In genomic region chrX:110815549-110815930, GRCm38 (mm10) we compare ENCODE assay signal across 8 mouse cellular contexts. TPM values are rescaled to one million over a fixed set of nuclear protein-coding genes. Genes with fewer than 3 reads are reported as not detected.
DNase-seq lines count a peak whose midpoint lies in the region; ATAC-seq and TF ChIP-seq lines count a peak whose summit lies in the region.

No protein-coding gene starts in this region.

- no peak overlapping the region for H3K27ac ChIP-seq in embryonic facial prominence, embryonic 14.5 days (replicated peaks; ENCODE audit: low read depth, low read length)
- H3K27ac ChIP-seq in hindbrain, embryonic 16.5 days (ENCODE audit: low read depth, low read length): peak overlapping the region; percentile 84
- H3K27ac ChIP-seq in midbrain, postnatal 0 days (ENCODE audit: low read depth, low read length): peak overlapping the region; percentile 78

- no peak for ATAC-seq in embryonic facial prominence, embryonic 14.5 days (ENCODE audit: low read depth)
- ATAC-seq in hindbrain, embryonic 16.5 days: no peak
- no peak for ATAC-seq in midbrain, postnatal 0 days (ENCODE audit: low FRiP score)

- intact Hi-C loops in left cerebral cortex, postnatal 4 days (cut with DNase I): loop anchor here (10.0 kb wide), 1 partner anchor 101 kb away; no protein-coding TSS in a partner anchor
- intact Hi-C loops in left cerebral cortex, postnatal 25 days (cut with DNase I): loop anchor here (10.0 kb wide), 1 partner anchor 1081 kb away; no protein-coding TSS in a partner anchor

- peaks cover 23% of the 10 kb centered on the region for H3K27me3 ChIP-seq in embryonic facial prominence, embryonic 14.5 days (replicated peaks; ENCODE audit: control insufficient read depth, insufficient read depth, low read length)
- no peaks in the 10 kb centered on the region for H3K27me3 ChIP-seq in hindbrain, embryonic 16.5 days (replicated peaks; ENCODE audit: control insufficient read depth, insufficient read depth, low read length)
- no peaks in the 10 kb centered on the region for H3K27me3 ChIP-seq in midbrain, postnatal 0 days (ENCODE audit: insufficient read depth, low read length)

- peak overlapping the region; percentile 47 for H3K4me3 ChIP-seq in embryonic facial prominence, embryonic 14.5 days (ENCODE audit: low read depth, low read length)
- H3K4me3 ChIP-seq in hindbrain, embryonic 16.5 days (ENCODE audit: low read length): peak overlapping the region; percentile 52
- H3K4me3 ChIP-seq in midbrain, postnatal 0 days (ENCODE audit: low read depth, low read length): peak overlapping the region; percentile 54

- peak overlapping the region; percentile 19; the same call in 1 of the 2 replicates for H3K9ac ChIP-seq in embryonic facial prominence, embryonic 14.5 days (ENCODE audit: low read depth, low read length)
- peak overlapping the region; percentile 58 for H3K9ac ChIP-seq in hindbrain, embryonic 16.5 days (ENCODE audit: low read depth, low read length)
- peak overlapping the region; percentile 74 for H3K9ac ChIP-seq in midbrain, postnatal 0 days (replicated peaks; ENCODE audit: low read length, poor library complexity, severe bottlenecking)

- H3K4me2 ChIP-seq in embryonic facial prominence, embryonic 14.5 days (ENCODE audit: low read depth, low read length): peak overlapping the region; percentile 60
- peak overlapping the region; percentile 56 for H3K4me2 ChIP-seq in hindbrain, embryonic 16.5 days (ENCODE audit: low read length)
- peak overlapping the region; percentile 51 for H3K4me2 ChIP-seq in midbrain, postnatal 0 days (ENCODE audit: low read depth, low read length, poor library complexity, severe bottlenecking)

- H3K4me1 ChIP-seq in embryonic facial prominence, embryonic 14.5 days (ENCODE audit: control insufficient read depth, insufficient read depth, low read length): no peaks in the 10 kb centered on the region
- H3K4me1 ChIP-seq in hindbrain, embryonic 16.5 days (ENCODE audit: control insufficient read depth, insufficient read depth, low read depth, low read length): no peaks in the 10 kb centered on the region
- no peaks in the 10 kb centered on the region for H3K4me1 ChIP-seq in midbrain, postnatal 0 days (ENCODE audit: insufficient read depth, low read length)

- H3K9me3 ChIP-seq in embryonic facial prominence, embryonic 14.5 days (ENCODE audit: control insufficient read depth, low read length): no peaks in the 10 kb centered on the region
- no peaks in the 10 kb centered on the region for H3K9me3 ChIP-seq in hindbrain, embryonic 16.5 days (ENCODE audit: control insufficient read depth, low read length)
- no peaks in the 10 kb centered on the region for H3K9me3 ChIP-seq in midbrain, postnatal 0 days (ENCODE audit: low read length)

- TF ChIP-seq CTCF in midbrain, postnatal 0 days (IDR thresholded peaks at IDR 0.05): no peak

- H3K36me3 ChIP-seq in embryonic facial prominence, embryonic 14.5 days (ENCODE audit: control insufficient read depth, insufficient read depth, low read length): no peaks in the 10 kb centered on the region
- no peaks in the 10 kb centered on the region for H3K36me3 ChIP-seq in hindbrain, embryonic 16.5 days (ENCODE audit: control insufficient read depth, insufficient read depth, low read length)
- H3K36me3 ChIP-seq in midbrain, postnatal 0 days (ENCODE audit: insufficient read depth, low read length): no peaks in the 10 kb centered on the region

- 31% methylated on average over 14 of the region's 18 CpGs for WGBS in embryonic facial prominence, embryonic 14.5 days
- 26% methylated on average over 18 of the region's 18 CpGs for WGBS in hindbrain, embryonic 16.5 days
- 37% methylated on average over 18 of the region's 18 CpGs for WGBS in midbrain, postnatal 0 days

- peak; percentile 20 for DNase-seq in left cerebral cortex, postnatal 4 days
- DNase-seq in left cerebral cortex, postnatal 25 days (ENCODE audit: low spot score in 2 of 2): no peak
- no peak for DNase-seq in embryonic facial prominence, embryonic 14.5 days (ENCODE audit: low spot score)
- peak; percentile 16 for DNase-seq in midbrain, postnatal 0 days (ENCODE audit: low spot score)
- DNase-seq in frontal cortex, adult 2 months (ENCODE audit: extremely low spot score in 1 of 2, low spot score in 1 of 2): no peak
- no peak for DNase-seq in kidney, adult 11 months
- no peak for DNase-seq in cerebellum, adult 9-10 months

RNA-seq across cellular contexts. Expression of gene Pou3f4, which starts 1.5 kb away (rescaled TPM):
- 1 to 10 TPM; 5.7 to 9.2 TPM for total RNA-seq in left cerebral cortex, postnatal 4 days (2021)
- total RNA-seq in left cerebral cortex, postnatal 25 days (2021): 1 to 10 TPM; 3.8 to 8.6 TPM
- polyA plus RNA-seq in embryonic facial prominence, embryonic 14.5 days (2014; fragmentation: Nextera tagmentation; extraction: Ambion mirVana): 4.1 and 5.2 TPM in 2 replicates
- 6.8 and 7.6 TPM in 2 replicates for polyA plus RNA-seq in hindbrain, embryonic 16.5 days (2015; fragmentation: Nextera tagmentation; extraction: Ambion mirVana)
- 43.9 and 49.8 TPM in 2 replicates for total RNA-seq in midbrain, postnatal 0 days (2014; rRNA removed)
- 11.4 and 12.4 TPM in 2 replicates for polyA plus RNA-seq in midbrain, postnatal 0 days (2015; fragmentation: Nextera tagmentation; extraction: Ambion mirVana)
- 10.4 and 11.2 TPM in 2 replicates for polyA plus RNA-seq in frontal cortex, adult 2 months (2012; rRNA removed)

Comparison
In these comparisons a context has a peak if more than half of its experiments do, and no peak if none do; other contexts are left out.
1. DNase-seq: peak in left cerebral cortex, postnatal 4 days (single experiment) and midbrain, postnatal 0 days (single experiment); none in left cerebral cortex, postnatal 25 days (0 of 2), embryonic facial prominence, embryonic 14.5 days (single experiment), frontal cortex, adult 2 months (0 of 2), kidney, adult 11 months (single experiment) and cerebellum, adult 9-10 months (single experiment).
2. H3K9ac ChIP-seq: peak in every context shown above with its lines; median percentile 74 in midbrain, postnatal 0 days; 58 in hindbrain, embryonic 16.5 days; 19 in embryonic facial prominence, embryonic 14.5 days.
3. Peak in every context shown above with its lines, with median percentiles within 50 percentile points of each other: H3K4me2 ChIP-seq and H3K4me3 ChIP-seq.